9 mouse cellular contexts compared by ENCODE assay signal in the genomic region with DNA sequence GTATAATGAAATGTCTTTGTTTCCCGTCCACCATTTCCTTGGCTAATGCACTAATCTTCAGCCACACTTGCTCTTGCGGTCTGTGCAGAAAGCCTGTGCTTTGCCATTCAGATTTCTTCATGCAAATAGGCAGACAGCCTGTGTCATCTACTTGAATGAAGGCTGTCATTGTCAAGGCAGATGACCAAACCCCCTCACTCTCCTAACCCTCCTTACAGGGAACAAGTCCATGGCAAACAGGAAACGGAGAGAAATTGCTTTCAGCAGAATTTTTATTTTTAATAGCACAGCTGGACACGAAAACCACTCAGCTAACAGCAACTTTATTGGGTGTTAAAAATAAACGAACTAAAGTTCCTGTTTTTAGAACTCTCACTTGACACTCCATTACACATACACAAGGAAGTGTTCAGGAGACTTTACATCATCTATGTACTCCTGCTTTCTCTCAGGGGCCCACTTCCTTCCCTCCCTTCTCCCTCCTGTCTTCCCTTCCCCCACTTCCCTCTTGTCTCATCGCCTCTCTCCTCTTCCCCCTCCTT. TPM values are rescaled to one million over a fixed set of nuclear protein-coding genes. Genes with fewer than 3 reads are reported as not detected.
A peak's percentile ranks its signal among the peaks of the same experiment; 100 is the strongest.
DNase-seq lines count a peak whose midpoint lies in the region; ATAC-seq and TF ChIP-seq lines count a peak whose summit lies in the region.
"Had no signal": no experiment of that assay in that cellular context is flagged by ENCODE, and none has a peak within 500 bp of the region (broad histone marks: within the 10 kb centered on the region; RNA-seq: fewer than 3 reads in every experiment).

No protein-coding gene starts in this region.

- DNase-seq in frontal cortex, postnatal 10 days (ENCODE audit: low spot score in 2 of 2) = no peak
- DNase-seq in spleen, adult 2 months (ENCODE audit: low read depth in 1 of 2, low spot score in 2 of 2) = peak; percentile 46 to 70
- DNase-seq in spleen, postnatal 14 days (ENCODE audit: low spot score in 2 of 2) = no peak
- DNase-seq in liver, embryonic 11.5 days (ENCODE audit: low spot score) = no peak
- no peak for DNase-seq in T-cell, adult 2 months (ENCODE audit: low spot score)
- no peak for DNase-seq in cerebellum, adult 18-20 months

- H3K9ac ChIP-seq in liver, embryonic 11.5 days (ENCODE audit: low read depth, low read length) = no peak overlapping the region
- H3K9ac ChIP-seq in stomach, embryonic 15.5 days = no peak overlapping the region

- H3K4me2 ChIP-seq in liver, embryonic 11.5 days = peak overlapping the region; percentile 48
- no peak overlapping the region for H3K4me2 ChIP-seq in stomach, embryonic 15.5 days

- TF ChIP-seq POLR2A in spleen, adult 2 months (IDR thresholded peaks at IDR 0.05; ENCODE audit: low read depth, low read length) = no peak; the same call in 1 of the 2 replicates

- H3K9me3 ChIP-seq in liver, embryonic 11.5 days (ENCODE audit: control insufficient read depth, low read length) = no peaks in the 10 kb centered on the region
- H3K9me3 ChIP-seq in stomach, embryonic 15.5 days = no peaks in the 10 kb centered on the region

- no peak for TF ChIP-seq CTCF in spleen, adult 2 months (IDR thresholded peaks at IDR 0.05; ENCODE audit: extremely low read depth, insufficient read depth, insufficient read length, insufficient replicate concordance)

- peak overlapping the region; percentile 21; the same call in 1 of the 2 replicates for H3K4me3 ChIP-seq in spleen, adult 2 months (ENCODE audit: extremely low read depth, insufficient read depth, insufficient read length)
- H3K4me3 ChIP-seq in liver, embryonic 11.5 days (ENCODE audit: low read depth, low read length) = no peak overlapping the region
- no peak overlapping the region for H3K4me3 ChIP-seq in stomach, embryonic 15.5 days (replicated peaks)
- H3K4me3 ChIP-seq: erythroblast, embryonic 14.5 days had no signal

- peaks cover 31% of the 10 kb centered on the region for H3K4me1 ChIP-seq in spleen, adult 2 months (ENCODE audit: control insufficient read depth, insufficient read depth, insufficient read length)
- peaks cover 56% of the 10 kb centered on the region for H3K4me1 ChIP-seq in liver, embryonic 11.5 days (replicated peaks; ENCODE audit: control insufficient read depth, insufficient read depth, low read length)
- peaks cover 16% of the 10 kb centered on the region; the same call in 1 of the 2 replicates for H3K4me1 ChIP-seq in stomach, embryonic 15.5 days

- WGBS in spleen, adult 2 months = 3% methylated on average over 6 of the region's 6 CpGs
- 25% methylated on average over 6 of the region's 6 CpGs for WGBS in liver, embryonic 11.5 days
- WGBS in stomach, embryonic 15.5 days = 33% methylated on average over 6 of the region's 6 CpGs

- no peaks in the 10 kb centered on the region for H3K27me3 ChIP-seq in spleen, adult 2 months (ENCODE audit: control insufficient read depth, insufficient read depth, low read length)
- no peaks in the 10 kb centered on the region for H3K27me3 ChIP-seq in liver, embryonic 11.5 days (replicated peaks; ENCODE audit: control insufficient read depth, insufficient read depth, low read length)
- H3K27me3 ChIP-seq in stomach, embryonic 15.5 days (replicated peaks) = no peaks in the 10 kb centered on the region

- peak; percentile 20; the same call in 1 of the 2 replicates for ATAC-seq in frontal cortex, adult (ENCODE audit: low TSS enrichment)
- ATAC-seq in liver, embryonic 11.5 days (replicated peaks; ENCODE audit: low FRiP score) = peak; percentile 37; the same call in 1 of the 2 replicates
- ATAC-seq in stomach, embryonic 15.5 days (ENCODE audit: insufficient read depth, low FRiP score, low read depth) = no peak

- peak overlapping the region; percentile 87 for H3K27ac ChIP-seq in spleen, adult 2 months (ENCODE audit: insufficient read depth, low read length)
- peak overlapping the region; percentile 75 for H3K27ac ChIP-seq in liver, embryonic 11.5 days (ENCODE audit: low read depth, low read length)
- H3K27ac ChIP-seq in stomach, embryonic 15.5 days = peak overlapping the region; percentile 57; the same call in 1 of the 2 replicates

- H3K36me3 ChIP-seq in spleen, adult 2 months (ENCODE audit: control insufficient read depth, insufficient read depth, low read length) = peaks cover 1% of the 10 kb centered on the region; the same call in 1 of the 2 replicates
- H3K36me3 ChIP-seq in liver, embryonic 11.5 days (ENCODE audit: control insufficient read depth, insufficient read depth, low read length) = no peaks in the 10 kb centered on the region; the same call in 1 of the 2 replicates
- H3K36me3 ChIP-seq in stomach, embryonic 15.5 days = no peaks in the 10 kb centered on the region

RNA-seq across cellular contexts. Expression of a gene that starts 22.2 kb away (rescaled TPM):
- polyA plus RNA-seq in spleen, adult 2 months (2012; rRNA removed) = 10.8 and 12.0 TPM in 2 replicates
- 66.0 and 67.9 TPM in 2 replicates for polyA plus RNA-seq in liver, embryonic 11.5 days (2014; fragmentation: Nextera tagmentation; extraction: Ambion mirVana)
- 14.6 and 15.7 TPM in 2 replicates for polyA plus RNA-seq in stomach, embryonic 15.5 days (2015; fragmentation: Nextera tagmentation; extraction: Ambion mirVana)

Comparison
In these comparisons a context has a peak if more than half of its experiments do, and no peak if none do; other contexts are left out.
1. DNase-seq: peak in spleen, adult 2 months (2 of 2); none in frontal cortex, postnatal 10 days (0 of 2), spleen, postnatal 14 days (0 of 2), liver, embryonic 11.5 days (single experiment), T-cell, adult 2 months (single experiment) and cerebellum, adult 18-20 months (0 of 2).
2. Peak in every context shown above with its lines, with median percentiles within 50 percentile points of each other: H3K27ac ChIP-seq.